Mouse (Mus musculus) hindbrain, embryonic 12.5 days (tissue): ENCODE data around the gene Sdha. TPM values are rescaled to one million over a fixed set of nuclear protein-coding genes. Genes with fewer than 3 reads are reported as not detected.
A peak's percentile ranks its signal among the peaks of the same experiment; 100 is the strongest.

ENCODE experiments used
- ATAC-seq: fragments of 200-750 bp; cut with Nextera tagmentation; 2 replicates; pipeline ENCODE4 v1.8.0; 2017; ENCODE audit warnings: moderate TSS enrichment; ENCODE audit not compliant: low FRiP score
- H3K27ac ChIP-seq: fragments of 300-500 bp; sonication (generic); 2 replicates; pipeline ENCODE4 v1.5.1; 2016; ENCODE audit warnings: mild to moderate bottlenecking
- H3K27me3 ChIP-seq: fragments of 300-500 bp; sonication (generic); 2 replicates; pipeline ENCODE4 v1.6.1; 2016; ENCODE audit warnings: mild to moderate bottlenecking
- H3K36me3 ChIP-seq: fragments of 300-500 bp; sonication (generic); 2 replicates; pipeline ENCODE4 v1.6.1; 2016; ENCODE audit warnings: mild to moderate bottlenecking
- H3K4me1 ChIP-seq: fragments of 300-500 bp; sonication (generic); 2 replicates; pipeline ENCODE4 v1.6.1; 2016
- H3K4me2 ChIP-seq: fragments of 300-500 bp; sonication (generic); replicated peaks from 2 replicates; pipeline ENCODE4 v1.6.1; 2016; ENCODE audit warnings: mild to moderate bottlenecking
- H3K4me3 ChIP-seq: fragments of 300-500 bp; sonication (generic); 2 replicates; pipeline ENCODE4 v1.5.1; 2016; ENCODE audit warnings: mild to moderate bottlenecking
- H3K9ac ChIP-seq: fragments of 300-500 bp; sonication (generic); 2 replicates; pipeline ENCODE4 v1.6.1; 2016; ENCODE audit warnings: mild to moderate bottlenecking, moderate library complexity
- H3K9me3 ChIP-seq: fragments of 300-500 bp; sonication (generic); replicated peaks from 2 replicates; pipeline ENCODE4 v1.6.1; 2016; ENCODE audit warnings: mild to moderate bottlenecking
- WGBS: fragments of 180-500 bp; shearing (Covaris S2); methylation state at CpG from one replicate; pipeline ENCODE4 v1.1.7; 2016; 5-methylcytosine and 5-hydroxymethylcytosine counted together
- polyA plus RNA-seq: library from polyadenylated mRNA; unstranded; fragments of >200 nt; fragmentation: Nextera tagmentation; extraction: Ambion mirVana; gene quantifications from 2 replicates; pipeline ENCODE4 v1.2.1, GENCODE M21; 2016

Gene Sdha
- polyA plus RNA-seq, 1 experiment from 2014 or later = 213 TPM

DNA sequence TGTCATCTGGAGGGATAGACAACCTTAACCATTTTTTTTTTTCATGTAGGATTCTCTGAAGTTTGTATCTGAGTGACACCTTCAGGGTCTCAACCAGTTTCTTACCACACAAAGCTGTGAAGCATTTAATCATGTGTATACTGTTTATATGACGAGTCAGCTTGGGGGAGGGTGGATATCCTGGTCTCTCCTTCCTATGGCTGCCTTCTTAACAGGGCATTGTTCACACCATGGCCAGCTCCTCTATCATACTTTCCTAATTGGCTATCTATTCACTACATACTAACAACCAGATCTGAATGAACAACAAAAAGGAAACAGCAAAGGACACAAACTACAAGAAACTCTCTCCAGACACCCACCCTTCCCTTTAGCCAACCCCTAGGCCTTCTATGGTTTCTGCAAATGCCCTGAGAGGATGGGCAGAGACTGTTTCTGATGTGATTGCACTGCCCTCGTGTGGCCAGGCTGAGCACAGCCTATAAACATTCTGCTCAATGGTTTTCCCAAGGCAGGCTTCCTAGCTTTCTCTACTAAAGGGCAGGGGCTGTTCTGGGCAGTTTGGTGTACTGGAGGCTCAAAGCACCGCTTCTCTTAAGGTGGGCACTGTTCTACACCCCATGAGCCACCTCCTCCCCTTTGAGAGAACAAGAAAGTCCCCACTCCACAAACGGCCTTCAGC lies 49.0 kb downstream of the Sdha start:
- H3K36me3 ChIP-seq = peaks cover 42% of the 10 kb centered on the region
- H3K4me2 ChIP-seq = no peak overlapping the region
- no peak overlapping the region for H3K9ac ChIP-seq
- no peak overlapping the region for H3K4me3 ChIP-seq
- no peaks in the 10 kb centered on the region for H3K9me3 ChIP-seq
- peak; percentile 75 for ATAC-seq
- H3K27ac ChIP-seq = no peak overlapping the region
- WGBS = 44% methylated on average over 4 of the region's 4 CpGs
- no peaks in the 10 kb centered on the region for H3K4me1 ChIP-seq
- H3K27me3 ChIP-seq = no peaks in the 10 kb centered on the region

DNA sequence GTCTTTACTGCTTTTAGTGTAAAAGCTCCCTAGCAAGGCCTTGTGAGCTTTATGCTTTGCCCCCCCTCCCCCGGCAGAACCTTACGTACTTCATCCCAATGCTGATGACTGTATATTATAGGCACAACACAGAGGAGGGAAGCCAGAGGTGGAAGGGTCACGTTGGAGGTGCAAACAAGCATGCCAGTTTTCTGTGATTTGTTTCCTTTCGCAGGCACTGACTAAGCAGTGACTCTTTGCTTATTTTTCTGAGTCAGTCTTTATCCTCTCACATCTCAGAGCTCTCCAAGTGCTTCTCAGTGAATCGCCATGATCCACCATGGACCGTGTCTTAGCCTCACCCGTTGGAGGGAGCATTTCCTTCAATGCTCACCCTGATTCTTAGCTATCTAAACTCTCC lies 53.7 kb downstream of the Sdha start:
- H3K27me3 ChIP-seq = peaks cover 16% of the 10 kb centered on the region
- H3K4me1 ChIP-seq = peaks cover 7% of the 10 kb centered on the region
- H3K4me3 ChIP-seq = no peak overlapping the region
- H3K36me3 ChIP-seq = no peaks in the 10 kb centered on the region
- H3K27ac ChIP-seq = no peak overlapping the region
- no peaks in the 10 kb centered on the region for H3K9me3 ChIP-seq
- H3K9ac ChIP-seq = no peak overlapping the region
- no peak for ATAC-seq
- 82% methylated on average over 7 of the region's 7 CpGs for WGBS
- no peak overlapping the region for H3K4me2 ChIP-seq

DNA sequence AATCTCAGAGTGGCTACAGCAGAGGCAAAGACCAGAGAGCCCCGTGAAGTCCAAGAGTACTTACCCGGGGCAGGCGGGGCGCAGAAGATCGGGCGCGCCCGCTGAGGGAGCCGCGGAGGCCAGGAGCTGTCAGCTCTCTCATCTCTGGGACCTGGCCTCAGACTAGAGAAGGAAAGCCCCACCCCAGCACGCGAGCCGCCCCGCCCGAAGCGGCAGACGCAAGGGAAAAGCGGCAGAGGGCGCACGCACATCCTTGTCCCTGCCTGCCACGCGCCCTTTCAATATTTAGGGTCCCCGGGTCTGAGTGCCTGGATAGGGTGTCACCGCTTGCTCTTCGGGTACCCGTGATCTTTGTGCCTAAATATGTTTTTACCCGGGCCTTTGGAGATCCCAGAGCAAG lies 57.9 kb downstream of the Sdha start, which contains the start of gene Ahrr:
TSS of gene Ahrr (minus strand) at position 165 of the 400 bp plus-strand sequence.
- no peaks in the 10 kb centered on the region for H3K36me3 ChIP-seq
- WGBS = 1% methylated on average over 27 of the region's 27 CpGs
- H3K9ac ChIP-seq = peak within 1 kb of the TSS; percentile 50
- no peaks in the 10 kb centered on the region for H3K9me3 ChIP-seq
- no peak within 1 kb of the TSS for H3K27ac ChIP-seq
- peaks cover 7% of the 10 kb centered on the region for H3K4me1 ChIP-seq
- peak within 1 kb of the TSS; percentile 59 for H3K4me2 ChIP-seq
- peak; percentile 38; the same call in 1 of the 2 replicates for ATAC-seq
- peak within 1 kb of the TSS; percentile 26 for H3K4me3 ChIP-seq
- H3K27me3 ChIP-seq = peaks cover 25% of the 10 kb centered on the region

DNA sequence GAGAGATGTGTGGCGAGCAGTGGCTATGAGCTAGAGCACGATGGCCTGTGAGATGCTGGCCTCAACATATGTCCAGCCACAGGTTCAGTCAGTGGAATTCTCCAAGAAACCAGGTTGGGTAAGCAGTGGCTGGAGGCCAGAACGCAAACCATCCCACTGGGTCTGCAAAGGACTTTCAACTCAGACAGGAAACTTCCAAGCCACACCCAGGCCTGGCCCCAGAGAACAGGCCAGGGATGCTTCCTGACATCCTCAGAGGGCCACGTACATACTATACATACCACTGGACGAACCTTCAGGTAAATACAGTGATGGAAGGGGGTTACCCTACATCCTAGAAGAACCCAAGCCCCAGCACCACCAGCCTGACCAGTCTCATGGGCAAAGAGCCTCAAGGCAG lies 60.4 kb downstream of the Sdha start:
- 87% methylated on average over 5 of the region's 5 CpGs for WGBS
- Histone ChIP-seq H3K27me3 (peaks cover 25% of the 10 kb centered on the region), H3K9me3 (no peaks in the 10 kb centered on the region), H3K9ac (no peak overlapping the region), H3K4me2 (no peak overlapping the region), H3K4me1 (peaks cover 7% of the 10 kb centered on the region), H3K36me3 (no peaks in the 10 kb centered on the region), H3K27ac (no peak overlapping the region), H3K4me3 (no peak overlapping the region)
- no peak for ATAC-seq

DNA sequence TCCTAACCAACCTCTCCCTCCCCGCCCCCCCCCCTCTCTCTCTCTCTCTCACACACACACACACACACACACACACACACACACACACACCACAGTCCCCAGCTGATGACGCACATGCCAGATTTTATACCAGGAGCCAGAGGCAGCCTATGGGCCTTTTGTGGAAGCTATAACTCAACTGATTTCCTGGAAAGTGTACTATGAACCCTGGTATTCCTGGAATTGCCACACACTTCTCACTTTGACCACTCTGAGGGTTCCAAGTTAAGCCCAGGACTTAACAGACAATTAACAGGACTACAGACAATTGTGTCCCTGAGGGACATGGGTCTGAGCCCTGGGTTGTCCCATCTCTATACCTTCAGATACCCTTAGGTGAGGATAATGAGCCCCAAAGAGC lies 67.8 kb downstream of the Sdha start:
- H3K27ac ChIP-seq = no peak overlapping the region
- no peaks in the 10 kb centered on the region for H3K36me3 ChIP-seq
- H3K4me3 ChIP-seq = no peak overlapping the region
- WGBS = 62% methylated on average over 2 of the region's 2 CpGs
- H3K9me3 ChIP-seq = no peaks in the 10 kb centered on the region
- no peaks in the 10 kb centered on the region for H3K27me3 ChIP-seq
- no peak overlapping the region for H3K9ac ChIP-seq
- H3K4me2 ChIP-seq = no peak overlapping the region
- no peaks in the 10 kb centered on the region for H3K4me1 ChIP-seq
- no peak for ATAC-seq

DNA sequence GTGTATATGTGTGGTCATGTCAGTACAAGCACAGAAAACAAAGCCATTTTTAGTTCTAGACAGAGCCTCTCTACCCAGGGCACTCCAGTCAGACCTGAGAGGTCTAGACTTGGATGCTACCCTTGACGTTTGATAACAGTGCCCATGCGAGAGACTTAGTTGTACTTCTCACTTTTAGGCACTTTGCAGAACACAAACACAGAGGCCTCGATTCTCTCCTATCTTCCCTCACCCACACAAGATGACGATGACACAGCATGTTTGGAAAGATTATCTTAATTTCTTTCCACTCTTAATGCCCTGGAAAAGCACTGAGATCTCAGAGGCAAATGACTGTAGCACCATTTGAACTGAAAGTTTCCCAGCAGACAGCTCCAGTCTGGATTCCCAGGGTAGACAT lies 74.4 kb downstream of the Sdha start:
- no peak overlapping the region for H3K4me2 ChIP-seq
- H3K9me3 ChIP-seq = no peaks in the 10 kb centered on the region
- no peak overlapping the region for H3K9ac ChIP-seq
- no peak overlapping the region for H3K27ac ChIP-seq
- ATAC-seq = no peak
- no peaks in the 10 kb centered on the region for H3K36me3 ChIP-seq
- H3K4me1 ChIP-seq = no peaks in the 10 kb centered on the region
- H3K4me3 ChIP-seq = no peak overlapping the region
- H3K27me3 ChIP-seq = no peaks in the 10 kb centered on the region
- 78% methylated on average over 4 of the region's 4 CpGs for WGBS

Other genes starting within 250 kb of the Sdha start
- not detected in 2 replicates for gene Slc9a3, start 228.8 kb downstream of the Sdha start, polyA plus RNA-seq
- gene Exoc3, start 141.5 kb downstream of the Sdha start, polyA plus RNA-seq = 76.7 and 79.2 TPM in 2 replicates
- 1.2 and 2.1 TPM in 2 replicates for gene Ahrr, start 57.9 kb downstream of the Sdha start, polyA plus RNA-seq
- 107 and 112 TPM in 2 replicates for gene Pdcd6, start 32.7 kb downstream of the Sdha start, polyA plus RNA-seq
- 57.9 and 64.7 TPM in 2 replicates for gene Ccdc127, start within 50 bp of the Sdha start, polyA plus RNA-seq
- gene Lrrc14b, start 13.7 kb upstream of the Sdha start, polyA plus RNA-seq = not detected in 2 replicates
- gene Zfp72, start 40.6 kb upstream of the Sdha start, polyA plus RNA-seq = 5.0 and 5.9 TPM in 2 replicates
- gene Ftl1-ps1, start 49.4 kb upstream of the Sdha start, polyA plus RNA-seq = 86.1 and 97.6 TPM in 2 replicates
- gene Zfp825, start 143.7 kb upstream of the Sdha start, polyA plus RNA-seq = 20.5 and 21.1 TPM in 2 replicates